Mouse (Mus musculus) ES-Bruce4 (cell line): ENCODE results near the gene Enkur. TPM values are rescaled to one million over a fixed set of nuclear protein-coding genes. Genes with fewer than 3 reads are reported as not detected.

Experiments used
- H3K27ac ChIP-seq: 2 replicates; pipeline ENCODE4 v1.5.1; 2012; ENCODE audit warnings: low read length, inconsistent platforms; ENCODE audit not compliant: insufficient read depth
- H3K27me3 ChIP-seq: 2 replicates; pipeline ENCODE4 v1.6.1; 2012; ENCODE audit warnings: mild to moderate bottlenecking, low read length, inconsistent platforms; ENCODE audit not compliant: control insufficient read depth, poor library complexity, insufficient read depth, severe bottlenecking
- H3K36me3 ChIP-seq: 2 replicates; pipeline ENCODE4 v1.6.1; 2012; ENCODE audit warnings: inconsistent platforms, mild to moderate bottlenecking, low read length, moderate library complexity; ENCODE audit not compliant: control insufficient read depth, poor library complexity, insufficient read depth, severe bottlenecking
- H3K4me1 ChIP-seq: one replicate; pipeline ENCODE4 v1.8.1; 2011; ENCODE audit warnings: low read length; ENCODE audit not compliant: control insufficient read depth, insufficient read depth
- H3K4me3 ChIP-seq: 2 replicates; pipeline ENCODE4 v1.5.1; 2011; ENCODE audit warnings: low read depth, mild to moderate bottlenecking, low read length
- H3K9ac ChIP-seq: 2 replicates; pipeline ENCODE4 v1.6.1; 2012; ENCODE audit warnings: low read depth, mild to moderate bottlenecking, inconsistent platforms; ENCODE audit not compliant: poor library complexity, severe bottlenecking
- H3K9me3 ChIP-seq: replicated peaks from 2 replicates; pipeline ENCODE4 v1.6.1; 2012; ENCODE audit warnings: mild to moderate bottlenecking, low read length, inconsistent platforms; ENCODE audit not compliant: control insufficient read depth, poor library complexity, insufficient read depth, severe bottlenecking
- CTCF ChIP-seq: IDR thresholded peaks from one replicate; pipeline ENCODE4 v1.8.1; 2011; ENCODE audit warnings: low read depth, low read length
- EP300 ChIP-seq: IDR thresholded peaks from 2 replicates; pipeline ENCODE4 v1.6.1; 2011; ENCODE audit warnings: low read depth, low read length; ENCODE audit not compliant: insufficient read depth
- POLR2A ChIP-seq: IDR thresholded peaks from one replicate; pipeline ENCODE4 v1.8.1; 2011; ENCODE audit warnings: low read length; ENCODE audit not compliant: insufficient read depth
- polyA plus RNA-seq: library from polyadenylated mRNA; stranded (reverse); fragments of >200 nt; gene quantifications from 2 replicates; pipeline ENCODE4 v1.2.4, GENCODE M21; 2011; ENCODE audit warnings: low read depth; ENCODE audit not compliant: missing spikeins, insufficient read depth, insufficient read length

Enkur gene
- polyA plus RNA-seq, 1 experiment, result 3.2 TPM

- no peak for TF ChIP-seq POLR2A
- no peak for TF ChIP-seq EP300
- TF ChIP-seq CTCF, result no peak
- Histone ChIP-seq H3K4me3 (no peak overlapping the region), H3K9ac (no peak overlapping the region)
These were observed 17.6 kb upstream of the Enkur start for GRCm38 (mm10) chr2:21222453-21223384.

DNA sequence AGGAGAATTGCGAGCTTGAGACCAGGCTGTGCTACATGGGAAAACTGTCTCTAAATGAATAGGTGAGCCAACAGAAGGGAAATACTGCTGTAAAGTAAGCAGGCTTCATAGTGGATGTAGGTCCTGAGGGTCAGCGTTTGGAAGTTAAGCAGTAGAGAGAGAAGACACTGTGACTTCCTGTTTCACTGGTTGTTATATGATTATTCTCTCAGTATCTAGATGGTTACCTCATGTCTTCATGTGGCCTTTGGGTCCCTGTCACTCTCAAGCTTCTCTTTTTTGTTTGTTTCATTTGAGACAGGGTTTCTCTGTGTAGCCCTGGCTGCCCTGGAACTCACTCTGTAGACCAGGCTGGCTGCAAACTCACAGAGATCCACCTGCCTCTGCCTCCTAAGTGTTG is 10.1 kb upstream of the Enkur start:
- no peaks in the 10 kb centered on the region for H3K27me3 ChIP-seq
- H3K4me3 ChIP-seq, result no peak overlapping the region
- H3K9ac ChIP-seq, result no peak overlapping the region
- no peak overlapping the region for H3K27ac ChIP-seq
- H3K4me1 ChIP-seq, result no peaks in the 10 kb centered on the region
- no peaks in the 10 kb centered on the region for H3K9me3 ChIP-seq
- H3K36me3 ChIP-seq, result peaks cover 2% of the 10 kb centered on the region; the same call in 1 of the 2 replicates
- TF ChIP-seq POLR2A (no peak), CTCF (no peak), EP300 (no peak)

More at GRCm38 (mm10) chr2:21222453-21223384, 17.6 kb upstream of the Enkur start:
- peaks cover 7% of the 10 kb centered on the region for H3K9me3 ChIP-seq
- no peaks in the 10 kb centered on the region for H3K4me1 ChIP-seq
- H3K27me3 ChIP-seq, result no peaks in the 10 kb centered on the region
- H3K27ac ChIP-seq, result no peak overlapping the region
- H3K36me3 ChIP-seq, result no peaks in the 10 kb centered on the region

GRCm38 (mm10) chr2:21214322-21214721 is 9.2 kb upstream of the Enkur start:
- TF ChIP-seq CTCF, result no peak
- TF ChIP-seq EP300, result no peak
- TF ChIP-seq POLR2A, result no peak
- H3K27ac ChIP-seq, result no peak overlapping the region
- H3K4me1 ChIP-seq, result no peaks in the 10 kb centered on the region
- no peaks in the 10 kb centered on the region for H3K9me3 ChIP-seq
- H3K4me3 ChIP-seq, result no peak overlapping the region
- no peaks in the 10 kb centered on the region for H3K27me3 ChIP-seq
- no peak overlapping the region for H3K9ac ChIP-seq
- peaks cover 2% of the 10 kb centered on the region; the same call in 1 of the 2 replicates for H3K36me3 ChIP-seq

GRCm38 (mm10) chr2:21211361-21211760 is 6.2 kb upstream of the Enkur start:
- Histone ChIP-seq H3K9me3 (no peaks in the 10 kb centered on the region), H3K4me1 (no peaks in the 10 kb centered on the region), H3K36me3 (peaks cover 2% of the 10 kb centered on the region; the same call in 1 of the 2 replicates), H3K9ac (no peak overlapping the region), H3K27ac (no peak overlapping the region), H3K27me3 (no peaks in the 10 kb centered on the region), H3K4me3 (no peak overlapping the region)
- TF ChIP-seq POLR2A (no peak), EP300 (no peak), CTCF (no peak)

- TF ChIP-seq CTCF, result no peak
- no peak for TF ChIP-seq POLR2A
- no peak for TF ChIP-seq EP300
- Histone ChIP-seq H3K9ac (peak overlapping the region; percentile 61), H3K36me3 (peaks cover under 1% of the 10 kb centered on the region; the same call in 1 of the 2 replicates), H3K27me3 (peaks cover 2% of the 10 kb centered on the region; the same call in 1 of the 2 replicates), H3K9me3 (no peaks in the 10 kb centered on the region), H3K4me1 (no peaks in the 10 kb centered on the region), H3K4me3 (peak overlapping the region; percentile 75), H3K27ac (no peak overlapping the region)
These were observed 1.1 kb upstream of the Enkur start for GRCm38 (mm10) chr2:21206278-21206677.

DNA sequence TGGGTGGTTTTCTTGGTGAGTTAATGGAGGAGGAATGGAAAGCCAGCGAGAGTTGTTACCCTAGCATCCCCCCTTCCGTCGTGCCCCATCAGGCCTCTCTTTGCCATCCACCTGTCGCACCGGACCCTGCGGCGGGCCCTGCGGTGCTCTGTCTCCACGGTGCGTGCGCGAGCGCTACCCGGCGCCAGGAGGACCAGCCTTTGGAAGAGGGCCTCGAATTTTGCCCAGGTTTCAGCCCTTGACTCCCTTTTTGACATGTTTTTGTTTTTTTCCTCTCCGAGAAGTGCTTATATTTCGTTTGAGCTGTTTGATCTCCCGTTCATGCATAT is 630 bp upstream of the Enkur start:
- H3K27ac ChIP-seq, result no peak overlapping the region
- TF ChIP-seq CTCF (no peak), EP300 (no peak), POLR2A (no peak)
- H3K9ac ChIP-seq, result peak overlapping the region; percentile 61

More for the DNA sequence above, 630 bp upstream of the Enkur start:
- peaks cover 2% of the 10 kb centered on the region; the same call in 1 of the 2 replicates for H3K27me3 ChIP-seq
- H3K36me3 ChIP-seq, result no peaks in the 10 kb centered on the region; the same call in 1 of the 2 replicates
- peak overlapping the region; percentile 75 for H3K4me3 ChIP-seq
- H3K9me3 ChIP-seq, result no peaks in the 10 kb centered on the region
- no peaks in the 10 kb centered on the region for H3K4me1 ChIP-seq
